Mouse (Mus musculus) left cerebral cortex, adult 18-20 months (tissue): ENCODE data around the gene Stap1. TPM values are rescaled to one million over a fixed set of nuclear protein-coding genes. Genes with fewer than 3 reads are reported as not detected.

Source experiments
- DNase-seq, 2 experiments: peaks; one replicate each; pipeline ENCODE4 v3.0.0; 2021 to 2022; ENCODE audit warnings: low spot score in 2 of 2, mixed read lengths in 1 of 2
- long read RNA-seq, 2 experiments: library from polyadenylated mRNA; stranded (forward); transcript quantifications; one replicate each; pipeline ENCODE4 v2.0.0; 2021
- total RNA-seq, 2 experiments: library from RNA; stranded (reverse); gene quantifications; 2 replicates each; pipeline ENCODE4 v1.2.3; 2021

Gene Stap1
- not detected for total RNA-seq
- long read RNA-seq, experiment 1: 0 reads
- long read RNA-seq, experiment 2: 0 reads

- no peak for DNase-seq
Measured at GRCm38 (mm10) chr5:86071538-86071937, at the start of gene Stap1. Gene Stap1, plus strand, starts transcription at chr5:86071746.

GRCm38 (mm10) chr5:86029820-86030219 lies 41.7 kb upstream of the Stap1 start:
- DNase-seq: no peak

GRCm38 (mm10) chr5:86063501-86063900 lies 8.0 kb upstream of the Stap1 start:
- DNase-seq: no peak

- DNase-seq: peak; percentile 94 to 96
Measured at GRCm38 (mm10) chr5:86065101-86065875, 6.3 kb upstream of the Stap1 start, which contains the start of gene Cenpc1. Gene Cenpc1, minus strand, starts transcription at chr5:86065583.

GRCm38 (mm10) chr5:86065876-86066550 lies 5.5 kb upstream of the Stap1 start:
- DNase-seq: no peak

- DNase-seq: peak; percentile 88 to 89
Measured at GRCm38 (mm10) chr5:86066551-86066929, 5.0 kb upstream of the Stap1 start.

GRCm38 (mm10) chr5:86068451-86068850 lies 3.1 kb upstream of the Stap1 start:
- no peak for DNase-seq

GRCm38 (mm10) chr5:86069121-86069520 lies 2.4 kb upstream of the Stap1 start:
- no peak for DNase-seq

- DNase-seq: no peak
Measured at GRCm38 (mm10) chr5:86072756-86073386, 1.3 kb downstream of the Stap1 start.

GRCm38 (mm10) chr5:86078720-86079334 lies 7.3 kb downstream of the Stap1 start:
- DNase-seq: no peak

- DNase-seq: no peak
Measured at GRCm38 (mm10) chr5:86083987-86084386, 12.4 kb downstream of the Stap1 start.

GRCm38 (mm10) chr5:86084979-86085378 lies 13.4 kb downstream of the Stap1 start:
- DNase-seq: no peak

GRCm38 (mm10) chr5:86086751-86087150 lies 15.2 kb downstream of the Stap1 start:
- no peak for DNase-seq

GRCm38 (mm10) chr5:86094754-86095153 lies 23.2 kb downstream of the Stap1 start:
- no peak for DNase-seq

GRCm38 (mm10) chr5:86098988-86099387 lies 27.4 kb downstream of the Stap1 start:
- DNase-seq: no peak

GRCm38 (mm10) chr5:86100621-86101020 lies 29.1 kb downstream of the Stap1 start:
- no peak for DNase-seq

- no peak for DNase-seq
Measured at GRCm38 (mm10) chr5:86102176-86102575, 30.6 kb downstream of the Stap1 start.

GRCm38 (mm10) chr5:86106610-86107009 lies 35.1 kb downstream of the Stap1 start:
- no peak for DNase-seq

GRCm38 (mm10) chr5:86111074-86111473 lies 39.5 kb downstream of the Stap1 start:
- DNase-seq: no peak

- no peak for DNase-seq
Measured at GRCm38 (mm10) chr5:86113037-86113436, 41.5 kb downstream of the Stap1 start.

GRCm38 (mm10) chr5:86113997-86114396 lies 42.5 kb downstream of the Stap1 start:
- no peak for DNase-seq
